Mouse (Mus musculus): Measurements from ENCODE around the gene C77080.

Gene C77080

GRCm38 (mm10) chr4:129268698-129269097, 7.5 kb upstream of the C77080 start:
- no peak for DNase-seq (ENCODE audit: low spot score in 2 of 2)

GRCm38 (mm10) chr4:129266821-129267220, 5.6 kb upstream of the C77080 start:
- DNase-seq (ENCODE audit: low spot score in 2 of 2) = no peak

GRCm38 (mm10) chr4:129266191-129266590, 5.0 kb upstream of the C77080 start:
- DNase-seq (ENCODE audit: low spot score in 2 of 2) = no peak

GRCm38 (mm10) chr4:129263225-129264021, 2.2 kb upstream of the C77080 start:
- no peak for DNase-seq (ENCODE audit: low spot score in 2 of 2)

GRCm38 (mm10) chr4:129260678-129261077, 526 bp downstream of the C77080 start:
- no peak for DNase-seq (ENCODE audit: low spot score in 2 of 2)

GRCm38 (mm10) chr4:129259101-129259500, 2.1 kb downstream of the C77080 start:
- DNase-seq (ENCODE audit: low spot score in 2 of 2) = no peak

GRCm38 (mm10) chr4:129256450-129257380, 4.5 kb downstream of the C77080 start:
- DNase-seq (ENCODE audit: low spot score in 2 of 2) = no peak

GRCm38 (mm10) chr4:129254571-129254970, 6.6 kb downstream of the C77080 start:
- DNase-seq (ENCODE audit: low spot score in 2 of 2) = no peak

- DNase-seq (ENCODE audit: low spot score in 2 of 2) = no peak
Observed at GRCm38 (mm10) chr4:129252492-129252891, 8.7 kb downstream of the C77080 start.

- DNase-seq (ENCODE audit: low spot score in 2 of 2) = no peak
Observed at GRCm38 (mm10) chr4:129251482-129252125, 9.6 kb downstream of the C77080 start.

GRCm38 (mm10) chr4:129250759-129251481, 10.3 kb downstream of the C77080 start:
- DNase-seq (ENCODE audit: low spot score in 2 of 2) = no peak

GRCm38 (mm10) chr4:129249288-129249687, 11.9 kb downstream of the C77080 start:
- no peak for DNase-seq (ENCODE audit: low spot score in 2 of 2)

- DNase-seq (ENCODE audit: low spot score in 2 of 2) = no peak
Observed at GRCm38 (mm10) chr4:129248243-129248767, 12.9 kb downstream of the C77080 start.

GRCm38 (mm10) chr4:129247381-129248242, 13.6 kb downstream of the C77080 start:
- DNase-seq (ENCODE audit: low spot score in 2 of 2) = no peak

- DNase-seq (ENCODE audit: low spot score in 2 of 2) = no peak
Observed at GRCm38 (mm10) chr4:129246360-129247301, 14.6 kb downstream of the C77080 start.

GRCm38 (mm10) chr4:129244802-129245201, 16.4 kb downstream of the C77080 start:
- DNase-seq (ENCODE audit: low spot score in 2 of 2) = no peak

- DNase-seq (ENCODE audit: low spot score in 2 of 2) = no peak
Observed at GRCm38 (mm10) chr4:129242761-129243160, 18.4 kb downstream of the C77080 start.

- no peak for DNase-seq (ENCODE audit: low spot score in 2 of 2)
Observed at GRCm38 (mm10) chr4:129242327-129242726, 18.9 kb downstream of the C77080 start.

- DNase-seq (ENCODE audit: low spot score in 2 of 2) = no peak
Observed at GRCm38 (mm10) chr4:129241898-129242297, 19.3 kb downstream of the C77080 start.

All from frontal cortex, postnatal 14 days (tissue).